Mouse (Mus musculus): ENCODE results near the gene Elovl6. TPM values are rescaled to one million over a fixed set of nuclear protein-coding genes. Genes with fewer than 3 reads are reported as not detected.

The Elovl6 gene
- total RNA-seq, 4 experiments from 2014 or later: 37.7 to 86.6 (median 48.4) TPM

GRCm38 (mm10) chr3:129566876-129567275 lies 34.7 kb downstream of the Elovl6 start:
- no peak for DNase-seq

DNA sequence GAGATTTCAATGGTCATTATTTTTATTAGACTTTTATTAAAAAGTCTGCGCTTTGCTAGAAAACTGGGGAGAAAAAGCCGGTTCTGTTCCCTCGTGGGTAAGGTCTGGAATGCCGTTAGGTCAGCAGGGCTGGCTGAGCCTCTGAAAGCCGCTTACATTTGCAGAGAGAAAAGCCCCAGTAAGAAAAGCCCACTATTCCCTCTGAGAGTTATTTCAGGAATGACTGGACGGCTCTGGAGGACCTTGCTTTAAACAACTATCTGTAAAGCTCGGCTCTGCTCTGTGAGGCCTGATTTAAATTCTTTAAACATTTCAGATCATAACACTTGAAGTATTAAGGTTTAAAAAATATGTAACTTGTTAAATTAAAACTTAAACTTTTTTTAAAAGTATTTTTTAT lies 36.4 kb downstream of the Elovl6 start:
- no peak for DNase-seq

GRCm38 (mm10) chr3:129570989-129571388 lies 38.8 kb downstream of the Elovl6 start:
- no peak for DNase-seq

- DNase-seq: no peak
These were observed 39.5 kb downstream of the Elovl6 start for GRCm38 (mm10) chr3:129571642-129572041.

GRCm38 (mm10) chr3:129572959-129573358 lies 40.8 kb downstream of the Elovl6 start:
- no peak for DNase-seq

- no peak for DNase-seq
These were observed 41.5 kb downstream of the Elovl6 start for GRCm38 (mm10) chr3:129573609-129574008.

DNA sequence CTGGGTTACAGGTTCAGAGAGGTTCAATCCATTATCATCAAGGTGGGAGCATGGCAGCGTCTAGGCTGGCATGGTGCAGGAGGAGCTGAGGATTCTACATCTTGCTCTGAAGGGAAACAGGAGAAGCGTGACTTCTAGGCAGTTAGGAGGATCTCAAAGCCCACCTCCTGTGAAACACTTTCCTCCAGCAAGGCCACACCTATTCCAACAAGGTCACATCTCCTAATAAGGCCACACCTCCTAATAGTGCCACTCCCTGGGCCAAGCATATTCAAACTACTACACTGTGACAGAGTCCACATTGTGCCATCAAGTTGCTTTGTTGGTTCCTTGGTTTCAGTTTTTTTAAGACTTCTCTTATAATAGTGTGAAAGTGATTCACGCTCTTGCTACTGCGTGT lies 42.9 kb downstream of the Elovl6 start:
- DNase-seq: no peak

DNA sequence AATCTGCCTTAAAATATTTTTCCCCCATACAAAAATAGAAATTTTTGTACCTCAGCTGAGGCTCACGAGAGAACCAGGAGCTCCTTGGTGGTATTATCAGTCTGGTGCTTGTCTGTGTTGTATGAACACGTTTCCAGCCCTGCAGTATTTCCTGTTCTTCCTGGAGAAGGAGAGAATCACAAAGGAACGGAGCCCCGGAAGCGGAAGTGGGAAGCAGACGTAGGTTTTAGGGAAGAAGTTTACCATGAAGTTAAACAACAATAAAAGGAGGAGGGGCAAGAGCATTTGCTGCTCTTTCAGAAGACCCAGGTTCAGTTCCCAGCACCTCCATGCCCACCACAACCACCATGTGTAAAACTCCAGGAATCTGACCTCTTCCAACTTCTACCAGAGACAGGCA lies 44.4 kb downstream of the Elovl6 start:
- no peak for DNase-seq

- peak; percentile 55 for DNase-seq
These were observed 46.8 kb downstream of the Elovl6 start for GRCm38 (mm10) chr3:129578741-129579475.

GRCm38 (mm10) chr3:129581024-129581423 lies 48.9 kb downstream of the Elovl6 start:
- no peak for DNase-seq

DNA sequence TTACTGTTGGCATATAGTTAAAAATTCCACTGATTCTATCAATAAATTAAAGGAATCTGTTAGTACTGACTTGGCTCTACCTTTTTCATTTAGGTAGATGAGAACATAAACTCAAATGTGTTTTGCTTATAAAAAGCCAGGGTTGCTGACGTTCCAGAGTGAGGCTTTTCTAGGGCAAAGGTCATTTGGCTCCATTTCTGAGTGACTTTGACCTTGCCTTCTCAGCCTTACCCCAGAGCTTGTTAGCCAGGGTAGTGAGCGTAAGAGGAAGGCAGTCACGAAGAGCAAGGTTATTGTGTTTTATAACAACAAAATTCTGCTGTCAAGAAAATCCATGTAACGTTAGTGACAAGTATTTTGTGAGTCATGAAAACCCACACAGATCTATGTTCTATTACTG lies 50.3 kb downstream of the Elovl6 start:
- no peak for DNase-seq

DNA sequence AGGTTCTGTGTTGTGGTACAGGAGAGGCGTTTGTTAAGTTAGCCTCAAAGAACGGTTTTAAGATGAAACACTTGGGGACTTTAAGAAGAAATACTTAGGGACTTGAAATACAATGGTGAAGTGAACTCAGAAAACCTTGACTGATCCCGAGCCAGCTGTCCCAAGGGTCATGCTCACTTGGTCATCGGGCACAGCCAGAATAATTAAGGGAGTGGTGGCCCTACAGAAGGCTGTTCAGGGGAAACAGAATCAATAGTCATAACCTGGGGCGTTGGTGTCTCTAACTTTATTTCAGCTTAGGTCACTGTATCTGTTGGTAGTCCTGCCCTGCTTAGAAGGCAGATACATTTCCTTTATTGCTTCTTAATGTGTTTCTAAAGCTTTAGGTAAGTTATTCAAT lies 51.1 kb downstream of the Elovl6 start:
- no peak for DNase-seq

- no peak for DNase-seq
These were observed 55.8 kb downstream of the Elovl6 start for GRCm38 (mm10) chr3:129587916-129588315.

- DNase-seq: no peak
These were observed 56.6 kb downstream of the Elovl6 start for GRCm38 (mm10) chr3:129588753-129589152.

- no peak for DNase-seq
These were observed 57.5 kb downstream of the Elovl6 start for GRCm38 (mm10) chr3:129589705-129590104.

GRCm38 (mm10) chr3:129590548-129591226 lies 58.5 kb downstream of the Elovl6 start:
- DNase-seq: no peak

DNA sequence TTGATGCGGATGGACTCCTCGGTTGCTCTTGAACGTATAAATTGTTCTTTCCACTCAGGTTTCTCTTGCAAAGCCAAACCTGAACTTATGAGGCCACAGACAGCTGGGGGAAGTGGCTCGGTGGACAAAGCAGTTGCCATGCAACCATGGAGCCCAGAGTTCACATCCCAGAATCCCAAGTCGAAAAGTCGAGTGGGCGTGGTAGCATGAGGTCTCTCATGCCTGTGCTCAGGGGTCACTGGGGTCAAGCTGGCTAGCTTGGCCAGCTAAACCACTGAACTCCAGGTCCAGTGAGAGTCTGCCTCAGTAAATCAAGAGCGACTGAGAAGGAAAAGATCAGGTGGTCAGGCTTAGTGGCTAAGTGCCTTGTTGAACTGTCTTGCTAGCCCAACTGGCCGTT lies 59.1 kb downstream of the Elovl6 start:
- DNase-seq: no peak

DNA sequence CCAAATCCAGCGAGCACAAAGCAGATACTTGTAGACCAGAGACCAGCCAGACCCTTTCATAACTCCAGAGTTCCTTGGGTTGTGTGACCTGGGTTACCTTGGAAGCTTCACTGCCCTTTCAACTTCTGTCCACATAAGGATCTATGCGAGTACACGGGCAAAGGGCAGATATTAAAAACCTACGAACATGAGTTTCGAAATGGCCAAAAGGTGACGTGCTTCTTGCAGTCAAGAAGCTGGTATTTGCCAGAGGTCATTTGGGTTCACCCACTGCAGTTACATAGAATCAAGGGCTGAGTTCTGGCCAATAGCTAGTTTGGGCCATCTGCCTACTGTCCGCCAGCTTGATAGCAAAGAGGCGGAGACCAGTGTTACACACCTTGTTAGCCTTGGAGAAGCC lies 59.6 kb downstream of the Elovl6 start:
- DNase-seq: no peak

- DNase-seq: no peak
These were observed 60.8 kb downstream of the Elovl6 start for GRCm38 (mm10) chr3:129593001-129593400.

DNA sequence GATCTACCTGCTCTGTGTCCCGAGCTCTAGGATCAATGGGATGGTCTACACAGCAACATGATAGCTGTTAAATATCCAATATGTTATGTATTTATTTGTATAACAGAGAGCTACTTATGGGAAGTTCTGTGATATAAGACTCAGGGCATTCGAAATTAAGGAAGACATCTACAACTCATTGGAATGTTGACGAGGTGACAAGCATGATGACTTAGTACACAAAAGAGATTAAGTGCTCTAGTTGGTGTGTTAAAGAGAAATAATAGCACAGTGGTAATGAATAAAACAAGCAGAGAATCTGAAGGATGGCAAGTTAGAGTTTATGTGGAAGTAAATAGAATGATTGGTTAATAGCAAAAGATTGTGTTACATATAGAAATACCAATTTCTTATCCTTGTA lies 61.6 kb downstream of the Elovl6 start:
- DNase-seq: no peak

DNA sequence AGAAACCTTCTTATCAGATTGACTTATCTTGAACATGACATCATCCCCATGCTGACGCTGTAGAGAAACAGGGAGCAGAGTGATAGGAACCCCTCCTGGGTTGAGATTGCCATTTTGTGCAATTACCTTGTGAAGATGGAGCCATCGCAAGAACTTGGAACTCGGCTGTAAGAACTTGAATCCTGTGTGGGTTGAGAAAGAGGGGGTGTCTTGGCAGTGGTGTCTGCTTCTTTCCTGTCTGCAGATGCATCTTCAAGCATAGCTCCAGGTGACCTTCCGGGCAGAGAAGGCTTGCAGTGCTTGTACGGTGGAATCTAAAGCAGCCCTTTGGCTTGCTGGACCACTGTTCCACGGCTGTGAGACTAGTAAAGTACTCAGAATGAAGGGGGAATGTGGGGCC lies 63.9 kb downstream of the Elovl6 start:
- no peak for DNase-seq

DNA sequence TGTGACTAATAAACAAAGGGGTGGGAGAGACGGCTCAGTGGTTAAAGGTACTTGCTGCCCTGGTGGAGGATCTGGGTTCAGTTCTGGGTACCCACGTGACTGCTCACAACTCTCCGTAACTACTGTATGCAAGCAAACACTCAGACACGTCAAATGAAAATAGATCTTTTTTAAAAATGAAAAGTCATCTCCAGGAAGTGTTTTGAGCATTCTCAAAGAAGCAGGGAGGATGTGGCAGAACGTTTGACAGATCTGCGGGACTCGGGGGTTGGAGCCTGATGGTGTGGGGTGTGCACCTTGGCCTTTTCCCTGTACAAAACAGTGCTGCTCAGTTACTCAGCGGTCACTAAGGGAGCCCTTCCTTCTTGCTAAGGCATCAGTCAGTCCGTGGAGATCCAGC lies 70.1 kb downstream of the Elovl6 start:
- no peak for DNase-seq

- no peak for DNase-seq
These were observed 73.3 kb downstream of the Elovl6 start for GRCm38 (mm10) chr3:129605487-129605886.

DNA sequence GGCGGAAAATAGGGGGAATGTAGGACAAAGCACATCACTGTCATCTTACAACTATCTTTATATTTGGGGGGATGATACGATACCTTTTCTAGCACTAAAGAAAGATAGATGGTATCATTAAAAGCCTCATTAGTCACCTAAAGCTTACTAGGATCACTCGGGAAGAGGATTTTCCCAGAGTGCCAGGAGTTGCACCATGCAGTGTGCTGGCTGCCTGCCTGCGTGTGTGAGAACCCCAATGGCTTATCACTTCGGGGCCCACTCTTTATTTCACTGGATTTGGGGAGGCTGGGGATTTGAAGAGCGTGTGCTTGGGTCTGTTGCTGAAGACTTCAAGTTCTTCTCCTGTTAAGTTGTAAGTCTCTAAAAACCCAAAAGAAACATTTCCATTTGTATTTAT lies 73.8 kb downstream of the Elovl6 start:
- no peak for DNase-seq
